Mouse (Mus musculus) intestine, embryonic 14.5 days (tissue): ENCODE measurements around the gene Bub1. TPM values are rescaled to one million over a fixed set of nuclear protein-coding genes. Genes with fewer than 3 reads are reported as not detected.

ENCODE experiments used
- ATAC-seq: fragments of 200-750 bp; cut with Nextera tagmentation; replicated peaks from 2 replicates; pipeline ENCODE4 v1.8.0; 2017; ENCODE audit warnings: low read depth, moderate number of reproducible peaks, moderate TSS enrichment, moderate library complexity; ENCODE audit not compliant: low FRiP score, low TSS enrichment
- DNase-seq: peaks from one replicate; pipeline ENCODE4 v3.0.0-alpha.2; 2018; ENCODE audit warnings: low spot score
- H3K27ac ChIP-seq: fragments of 300-500 bp; sonication (generic); 2 replicates; pipeline ENCODE4 v1.5.1; 2014; ENCODE audit warnings: low read depth, mild to moderate bottlenecking, control low read depth
- H3K27me3 ChIP-seq: fragments of 300-500 bp; sonication (generic); replicated peaks from 2 replicates; pipeline ENCODE4 v1.6.1; 2014; ENCODE audit warnings: low read length, control low read depth; ENCODE audit not compliant: control insufficient read depth, insufficient read depth
- H3K36me3 ChIP-seq: fragments of 300-500 bp; sonication (generic); 2 replicates; pipeline ENCODE4 v1.6.1; 2014; ENCODE audit warnings: low read length, control low read depth; ENCODE audit not compliant: control insufficient read depth, insufficient read depth
- H3K4me1 ChIP-seq: fragments of 300-500 bp; sonication (generic); replicated peaks from 2 replicates; pipeline ENCODE4 v1.6.1; 2014; ENCODE audit warnings: low read length, control low read depth, mixed read lengths; ENCODE audit not compliant: control insufficient read depth, insufficient read depth
- H3K4me2 ChIP-seq: fragments of 300-500 bp; sonication (generic); 2 replicates; pipeline ENCODE4 v1.6.1; 2014; ENCODE audit warnings: low read length
- H3K4me3 ChIP-seq: fragments of 300-500 bp; sonication (generic); 2 replicates; pipeline ENCODE4 v1.5.1; 2014; ENCODE audit warnings: low read depth, low read length, control low read depth, mixed read lengths
- H3K9ac ChIP-seq: fragments of 300-500 bp; sonication (generic); 2 replicates; pipeline ENCODE4 v1.6.1; 2014; ENCODE audit warnings: mild to moderate bottlenecking, low read length
- H3K9me3 ChIP-seq: fragments of 300-500 bp; sonication (generic); 2 replicates; pipeline ENCODE4 v1.6.1; 2016; ENCODE audit warnings: low read length, control low read depth; ENCODE audit not compliant: control insufficient read depth
- WGBS: fragments of 180-500 bp; shearing (Covaris S2); extraction: QIAGEN DNeasy Blood & Tissue Kit; methylation state at CpG from one replicate; pipeline ENCODE4 v1.1.7; 2014; 5-methylcytosine and 5-hydroxymethylcytosine counted together
- polyA plus RNA-seq: library from polyadenylated mRNA; unstranded; fragments of >200 nt; fragmentation: Nextera tagmentation; extraction: Ambion mirVana; gene quantifications from 2 replicates; pipeline ENCODE4 v1.2.1, GENCODE M21; 2014

Gene Bub1
- 20.2 and 23.5 TPM in 2 replicates for polyA plus RNA-seq

- H3K9me3 ChIP-seq = no peaks in the 10 kb centered on the region
- H3K9ac ChIP-seq = peak within 1 kb of the TSS; percentile 61
- peaks cover 14% of the 10 kb centered on the region for H3K36me3 ChIP-seq
- no peaks in the 10 kb centered on the region; the same call in 1 of the 2 replicates for H3K27me3 ChIP-seq
- WGBS = under 1% methylated on average over 56 of the region's 56 CpGs
- 0 out of 2 replicates have a peak, but pooled peaks cover 2% of the 10 kb centered on the region for H3K4me1 ChIP-seq
- peak; percentile 94 for ATAC-seq
- H3K4me2 ChIP-seq = peak within 1 kb of the TSS; percentile 71
- peak within 1 kb of the TSS; percentile 65 for H3K4me3 ChIP-seq
- H3K27ac ChIP-seq = no peak within 1 kb of the TSS
- peak; percentile 95 for DNase-seq
Observed at GRCm38 (mm10) chr2:127831401-127832102, at the start of gene Bub1. Bub1 (minus strand) TSS chr2:127831865.

GRCm38 (mm10) chr2:127881063-127881462 lies 49.4 kb upstream of the Bub1 start:
- Histone ChIP-seq H3K4me2 (no peak overlapping the region), H3K27ac (no peak overlapping the region), H3K4me3 (no peak overlapping the region), H3K36me3 (no peaks in the 10 kb centered on the region), H3K9me3 (no peaks in the 10 kb centered on the region), H3K4me1 (no peaks in the 10 kb centered on the region), H3K9ac (no peak overlapping the region), H3K27me3 (no peaks in the 10 kb centered on the region)
- ATAC-seq (no peak), DNase-seq (no peak)
- 54% methylated on average over 5 of the region's 5 CpGs for WGBS

DNA sequence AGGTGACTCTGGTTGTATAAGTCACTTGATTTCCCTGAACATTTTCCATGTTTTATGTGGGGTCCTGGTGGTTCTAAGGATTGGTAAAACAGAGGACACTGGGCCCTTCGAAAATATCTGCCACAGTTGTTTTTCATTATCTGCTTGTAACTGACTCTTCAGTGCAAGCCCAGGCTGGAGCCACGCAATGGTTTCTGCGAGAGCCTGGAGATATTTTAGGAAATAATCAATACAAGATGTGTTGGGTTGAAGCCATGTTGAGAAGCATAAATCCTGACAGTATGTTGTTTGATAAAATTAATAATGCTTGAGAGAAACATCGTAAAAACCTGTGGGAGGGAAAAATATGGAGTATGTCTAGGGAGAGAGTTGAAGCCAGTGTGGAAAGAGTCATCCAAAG lies 32.7 kb upstream of the Bub1 start:
- H3K36me3 ChIP-seq = no peaks in the 10 kb centered on the region
- no peak overlapping the region for H3K4me2 ChIP-seq
- no peak overlapping the region for H3K27ac ChIP-seq
- DNase-seq = no peak
- no peak overlapping the region for H3K4me3 ChIP-seq
- H3K27me3 ChIP-seq = no peaks in the 10 kb centered on the region
- no peak for ATAC-seq
- H3K9ac ChIP-seq = no peak overlapping the region
- 75% methylated on average over 4 of the region's 4 CpGs for WGBS
- no peaks in the 10 kb centered on the region for H3K9me3 ChIP-seq
- no peaks in the 10 kb centered on the region for H3K4me1 ChIP-seq

- Histone ChIP-seq H3K4me3 (no peak overlapping the region), H3K4me1 (no peaks in the 10 kb centered on the region), H3K27ac (no peak overlapping the region), H3K9ac (no peak overlapping the region), H3K9me3 (no peaks in the 10 kb centered on the region), H3K27me3 (no peaks in the 10 kb centered on the region), H3K36me3 (no peaks in the 10 kb centered on the region), H3K4me2 (no peak overlapping the region)
- ATAC-seq = no peak
- DNase-seq = peak; percentile 38
- WGBS = 53% methylated on average over 4 of the region's 4 CpGs
Observed at GRCm38 (mm10) chr2:127854332-127854991, 22.8 kb upstream of the Bub1 start.

DNA sequence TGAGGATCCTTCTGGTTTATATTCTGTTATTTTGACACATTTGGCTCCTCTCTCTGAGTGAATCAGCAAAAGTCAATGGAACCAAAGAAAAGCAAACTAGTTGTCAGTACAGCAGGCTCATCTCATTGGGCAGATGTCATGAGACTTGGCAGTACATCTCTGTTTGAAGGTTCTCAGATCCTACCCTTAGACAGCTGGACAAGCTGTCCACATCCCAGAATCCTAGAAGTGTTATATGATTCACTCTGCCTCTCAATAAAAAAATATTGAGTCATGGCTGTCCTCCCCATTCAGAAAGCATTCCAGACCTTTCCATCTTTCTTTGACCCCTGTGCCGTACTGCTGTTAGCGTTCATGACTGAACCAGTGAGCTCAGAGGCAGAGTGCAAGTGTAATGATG lies 18.7 kb upstream of the Bub1 start:
- no peak for ATAC-seq
- no peak overlapping the region for H3K4me2 ChIP-seq

DNA sequence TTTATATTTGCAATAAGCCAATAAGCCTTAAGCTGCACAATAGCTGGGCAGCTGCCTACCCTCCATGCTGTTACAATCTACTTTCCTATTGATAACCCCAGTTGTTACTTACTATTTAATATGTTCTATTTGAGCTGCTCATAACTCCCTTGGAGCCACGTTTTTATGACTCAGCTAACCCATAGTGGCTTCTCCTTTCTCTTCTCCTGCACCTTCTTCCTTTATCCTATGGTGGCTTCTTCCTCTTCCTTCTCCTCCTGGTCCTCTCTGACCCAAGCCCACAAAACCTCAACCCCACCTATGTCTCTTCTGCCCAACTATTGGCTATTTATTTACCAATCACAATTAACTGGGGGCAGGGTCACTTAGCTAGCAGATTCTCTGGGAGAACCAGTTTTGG lies 14.9 kb upstream of the Bub1 start:
- H3K9me3 ChIP-seq = no peaks in the 10 kb centered on the region
- H3K4me1 ChIP-seq = no peaks in the 10 kb centered on the region
- DNase-seq (no peak), ATAC-seq (no peak)
- no peaks in the 10 kb centered on the region for H3K36me3 ChIP-seq
- no peak overlapping the region for H3K27ac ChIP-seq
- no peak overlapping the region for H3K4me3 ChIP-seq
- 0 out of 2 replicates have a peak, but pooled peaks cover 4% of the 10 kb centered on the region for H3K27me3 ChIP-seq
- no peak overlapping the region for H3K4me2 ChIP-seq
- WGBS = 43% methylated on average over 1 of the region's 1 CpGs
- H3K9ac ChIP-seq = no peak overlapping the region

More for the DNA sequence above, 18.7 kb upstream of the Bub1 start:
- no peak overlapping the region for H3K27ac ChIP-seq
- no peaks in the 10 kb centered on the region for H3K4me1 ChIP-seq
- WGBS = 79% methylated on average over 2 of the region's 2 CpGs
- H3K9me3 ChIP-seq = no peaks in the 10 kb centered on the region
- no peak overlapping the region for H3K4me3 ChIP-seq
- no peak overlapping the region for H3K9ac ChIP-seq
- no peak for DNase-seq
- no peaks in the 10 kb centered on the region for H3K36me3 ChIP-seq
- no peaks in the 10 kb centered on the region for H3K27me3 ChIP-seq

- no peak overlapping the region for H3K4me3 ChIP-seq
- H3K4me1 ChIP-seq = no peaks in the 10 kb centered on the region
- H3K27me3 ChIP-seq = 0 out of 2 replicates have a peak, but pooled peaks cover 4% of the 10 kb centered on the region
- DNase-seq (no peak), ATAC-seq (no peak)
- H3K4me2 ChIP-seq = no peak overlapping the region
- no peaks in the 10 kb centered on the region for H3K36me3 ChIP-seq
- H3K27ac ChIP-seq = no peak overlapping the region
- no peak overlapping the region for H3K9ac ChIP-seq
- no peaks in the 10 kb centered on the region for H3K9me3 ChIP-seq
Observed at GRCm38 (mm10) chr2:127846008-127846407, 14.3 kb upstream of the Bub1 start.

- WGBS = 36% methylated on average over 7 of the region's 7 CpGs
- ATAC-seq = no peak
- no peaks in the 10 kb centered on the region for H3K36me3 ChIP-seq
- no peaks in the 10 kb centered on the region for H3K9me3 ChIP-seq
- no peaks in the 10 kb centered on the region for H3K4me1 ChIP-seq
- DNase-seq = no peak
- H3K27me3 ChIP-seq = peaks cover 6% of the 10 kb centered on the region
- no peak overlapping the region for H3K4me2 ChIP-seq
- H3K4me3 ChIP-seq = no peak overlapping the region
- no peak overlapping the region for H3K9ac ChIP-seq
- H3K27ac ChIP-seq = no peak overlapping the region
Observed at GRCm38 (mm10) chr2:127845346-127845982, 13.8 kb upstream of the Bub1 start.
